Mouse (Mus musculus): Measurements from ENCODE around the gene Tymp.

Tymp gene

GRCm38 (mm10) chr15:89326441-89326840, 50.4 kb downstream of the Tymp start:
- DNase-seq: no peak

- DNase-seq: no peak
Measured at GRCm38 (mm10) chr15:89323656-89324055, 53.2 kb downstream of the Tymp start.

- DNase-seq: peak; percentile 14
Measured at GRCm38 (mm10) chr15:89322670-89323522, 53.9 kb downstream of the Tymp start, which contains the start of gene Adm2. Gene Adm2, plus strand, starts transcription at chr15:89322720.
